Mouse (Mus musculus) heart, embryonic 10.5 days (tissue): ENCODE measurements around the gene Pip5k1b. TPM values are rescaled to one million over a fixed set of nuclear protein-coding genes. Genes with fewer than 3 reads are reported as not detected.

Experiments
- DNase-seq: peaks from one replicate; pipeline ENCODE4 v3.0.0-alpha.2; 2017; ENCODE audit warnings: low spot score
- H3K27ac ChIP-seq: fragments of 300-500 bp; sonication (generic); 2 replicates; pipeline ENCODE4 v1.5.1; 2016; ENCODE audit warnings: mild to moderate bottlenecking
- H3K27me3 ChIP-seq: fragments of 300-500 bp; sonication (generic); 2 replicates; pipeline ENCODE4 v1.6.1; 2016; ENCODE audit warnings: mild to moderate bottlenecking; ENCODE audit not compliant: poor library complexity, insufficient read depth, severe bottlenecking
- H3K36me3 ChIP-seq: fragments of 300-500 bp; sonication (generic); 2 replicates; pipeline ENCODE4 v1.6.1; 2016; ENCODE audit warnings: mild to moderate bottlenecking, moderate library complexity
- H3K4me1 ChIP-seq: fragments of 300-500 bp; sonication (generic); 2 replicates; pipeline ENCODE4 v1.6.1; 2016; ENCODE audit warnings: mild to moderate bottlenecking
- H3K4me3 ChIP-seq: fragments of 300-500 bp; sonication (generic); 2 replicates; pipeline ENCODE4 v1.5.1; 2016; ENCODE audit warnings: mild to moderate bottlenecking, moderate library complexity
- H3K9me3 ChIP-seq: fragments of 300-500 bp; sonication (generic); 2 replicates; pipeline ENCODE4 v1.6.1; 2016; ENCODE audit warnings: mild to moderate bottlenecking, moderate library complexity
- WGBS: fragments of 180-500 bp; shearing (Covaris S2); methylation state at CpG from one replicate; pipeline ENCODE4 v1.1.7; 2016; 5-methylcytosine and 5-hydroxymethylcytosine counted together
- polyA plus RNA-seq: library from polyadenylated mRNA; unstranded; fragments of >200 nt; fragmentation: Nextera tagmentation; extraction: Ambion mirVana; gene quantifications from 2 replicates; pipeline ENCODE4 v1.2.1, GENCODE M21; 2016

Gene Pip5k1b
- polyA plus RNA-seq, 1 experiment from 2014 or later: 6.3 TPM

DNA sequence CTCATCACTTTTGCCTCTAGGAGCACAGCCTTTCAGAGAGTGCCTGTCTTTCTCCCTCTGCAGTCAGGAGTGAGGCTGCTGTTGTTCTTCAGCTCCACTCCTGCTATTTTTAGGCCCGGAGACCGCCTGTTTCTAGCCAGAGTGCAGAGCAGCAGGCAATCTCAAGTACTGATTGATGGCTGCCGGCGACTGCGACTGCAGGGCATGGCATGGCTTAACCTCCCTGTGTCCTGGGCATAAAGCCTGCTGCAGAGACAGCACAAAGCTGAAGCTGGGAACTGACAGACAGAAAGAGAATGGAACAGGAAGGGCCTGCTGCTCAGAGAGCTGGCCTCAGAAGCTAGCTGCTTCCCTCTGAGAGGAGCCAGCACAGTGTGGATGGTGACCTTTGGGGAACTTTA, 247.4 kb downstream of the Pip5k1b start:
- H3K27ac ChIP-seq: peak overlapping the region; percentile 89
- H3K9me3 ChIP-seq: no peaks in the 10 kb centered on the region
- H3K4me1 ChIP-seq: peaks cover 22% of the 10 kb centered on the region
- 11% methylated on average over 5 of the region's 5 CpGs for WGBS
- no peaks in the 10 kb centered on the region for H3K27me3 ChIP-seq
- DNase-seq: peak; percentile 93
- H3K36me3 ChIP-seq: no peaks in the 10 kb centered on the region; the same call in 1 of the 2 replicates
- peak overlapping the region; percentile 32 for H3K4me3 ChIP-seq

DNA sequence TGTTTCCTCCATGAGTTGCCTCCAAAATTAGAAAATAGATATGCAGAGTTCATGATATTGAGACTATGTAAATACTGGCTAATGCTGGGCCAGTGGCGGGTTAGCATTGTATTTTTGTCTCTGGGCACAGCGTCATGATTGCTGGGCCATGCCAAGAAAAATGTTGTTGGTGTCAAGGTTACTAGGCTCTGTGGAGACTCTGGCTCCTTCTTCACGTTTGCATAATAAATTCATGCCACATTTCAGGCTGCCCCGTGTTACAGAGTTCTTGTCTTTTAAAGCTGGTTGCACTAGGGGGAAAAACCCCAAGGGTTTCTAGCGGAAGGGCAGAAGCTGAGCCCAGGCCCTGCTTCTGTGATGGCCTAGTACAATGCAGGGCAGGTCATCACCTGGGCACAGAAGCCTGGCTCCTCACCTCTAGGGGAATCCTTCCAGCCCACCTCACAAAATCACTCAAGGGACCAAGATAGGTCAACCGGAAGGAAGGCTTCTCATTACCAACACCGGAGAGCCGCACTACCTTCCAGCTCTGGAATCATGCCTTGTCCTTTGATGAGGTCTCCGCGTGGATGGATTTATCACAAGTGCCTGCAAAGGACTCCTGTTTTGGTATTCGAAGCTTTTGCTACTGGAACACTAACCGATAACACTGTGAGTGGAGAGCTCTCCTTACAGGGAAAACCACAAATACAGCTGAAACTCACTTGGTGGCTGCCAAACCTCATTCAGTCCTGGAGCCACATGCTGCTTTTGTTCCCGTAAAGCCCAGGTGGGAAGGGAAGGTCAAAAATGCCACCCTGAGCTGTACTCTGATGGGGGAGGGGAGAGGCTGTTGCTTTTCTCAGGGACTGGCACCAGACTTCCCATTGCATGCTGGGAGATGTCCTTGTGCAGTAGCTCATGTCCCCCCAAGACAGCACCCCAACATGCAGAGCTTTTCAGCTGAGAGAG, 248.1 kb downstream of the Pip5k1b start:
- Histone ChIP-seq H3K27me3 (no peaks in the 10 kb centered on the region), H3K9me3 (no peaks in the 10 kb centered on the region), H3K27ac (peak overlapping the region; percentile 89), H3K36me3 (no peaks in the 10 kb centered on the region; the same call in 1 of the 2 replicates), H3K4me1 (peaks cover 24% of the 10 kb centered on the region), H3K4me3 (peak overlapping the region; percentile 32)
- DNase-seq: no peak
- 48% methylated on average over 13 of the region's 13 CpGs for WGBS

- H3K27ac ChIP-seq: no peak overlapping the region
- peaks cover 34% of the 10 kb centered on the region for H3K4me1 ChIP-seq
- H3K27me3 ChIP-seq: no peaks in the 10 kb centered on the region
- no peaks in the 10 kb centered on the region for H3K36me3 ChIP-seq
- 92% methylated on average over 5 of the region's 5 CpGs for WGBS
- no peak for DNase-seq
- H3K9me3 ChIP-seq: no peaks in the 10 kb centered on the region
- no peak overlapping the region for H3K4me3 ChIP-seq
Measured at GRCm38 (mm10) chr19:24306351-24306750, 249.3 kb downstream of the Pip5k1b start.

DNA sequence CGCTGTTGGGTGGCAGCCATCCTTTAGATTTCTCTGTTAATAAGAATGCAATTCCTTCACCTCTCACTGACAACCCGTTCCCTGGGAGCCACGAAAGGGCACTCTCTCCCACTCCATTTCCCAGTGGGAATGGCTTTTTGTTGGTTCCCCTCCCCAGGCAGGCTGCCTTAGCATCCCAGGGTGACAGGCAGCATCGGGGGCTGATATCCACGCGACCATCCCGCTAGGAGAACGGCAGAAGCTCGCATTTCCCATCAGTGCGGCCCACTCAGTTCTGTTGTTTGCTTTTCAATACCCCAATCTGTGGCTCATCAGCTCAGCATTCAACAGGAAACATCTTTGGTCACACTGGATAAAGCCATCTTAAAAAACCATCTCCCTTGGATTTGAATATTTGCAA, 253.5 kb downstream of the Pip5k1b start:
- WGBS: 51% methylated on average over 10 of the region's 10 CpGs
- DNase-seq: no peak
- Histone ChIP-seq H3K27me3 (no peaks in the 10 kb centered on the region), H3K36me3 (no peaks in the 10 kb centered on the region), H3K4me1 (peaks cover 31% of the 10 kb centered on the region), H3K9me3 (no peaks in the 10 kb centered on the region), H3K4me3 (no peak overlapping the region), H3K27ac (0 out of 2 replicates have a peak overlapping the region, but pooled peaks have one; percentile 52)

DNA sequence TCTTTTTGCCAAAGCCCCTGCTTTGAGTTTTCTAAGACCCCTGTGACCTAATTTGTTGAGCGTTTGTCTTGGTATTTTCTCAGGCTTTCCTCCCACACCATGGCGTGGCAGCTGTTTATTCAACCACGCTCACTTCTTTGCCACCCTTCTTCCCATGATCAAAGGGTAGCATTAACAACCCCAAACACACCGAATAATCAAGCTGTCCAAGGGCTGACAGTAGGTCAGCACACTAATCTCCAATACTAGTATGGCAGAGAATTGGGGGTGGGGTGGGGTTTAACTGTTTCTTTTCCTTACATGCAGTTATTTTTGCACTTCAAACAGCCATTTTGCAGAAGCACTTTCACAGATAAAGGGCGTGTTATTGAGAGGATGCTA, 253.9 kb downstream of the Pip5k1b start:
- H3K27me3 ChIP-seq: no peaks in the 10 kb centered on the region
- H3K36me3 ChIP-seq: no peaks in the 10 kb centered on the region
- 21% methylated on average over 5 of the region's 5 CpGs for WGBS
- no peak for DNase-seq
- peaks cover 29% of the 10 kb centered on the region for H3K4me1 ChIP-seq
- H3K27ac ChIP-seq: peak overlapping the region; percentile 80
- no peaks in the 10 kb centered on the region for H3K9me3 ChIP-seq
- peak overlapping the region; percentile 51; the same call in 1 of the 2 replicates for H3K4me3 ChIP-seq

DNA sequence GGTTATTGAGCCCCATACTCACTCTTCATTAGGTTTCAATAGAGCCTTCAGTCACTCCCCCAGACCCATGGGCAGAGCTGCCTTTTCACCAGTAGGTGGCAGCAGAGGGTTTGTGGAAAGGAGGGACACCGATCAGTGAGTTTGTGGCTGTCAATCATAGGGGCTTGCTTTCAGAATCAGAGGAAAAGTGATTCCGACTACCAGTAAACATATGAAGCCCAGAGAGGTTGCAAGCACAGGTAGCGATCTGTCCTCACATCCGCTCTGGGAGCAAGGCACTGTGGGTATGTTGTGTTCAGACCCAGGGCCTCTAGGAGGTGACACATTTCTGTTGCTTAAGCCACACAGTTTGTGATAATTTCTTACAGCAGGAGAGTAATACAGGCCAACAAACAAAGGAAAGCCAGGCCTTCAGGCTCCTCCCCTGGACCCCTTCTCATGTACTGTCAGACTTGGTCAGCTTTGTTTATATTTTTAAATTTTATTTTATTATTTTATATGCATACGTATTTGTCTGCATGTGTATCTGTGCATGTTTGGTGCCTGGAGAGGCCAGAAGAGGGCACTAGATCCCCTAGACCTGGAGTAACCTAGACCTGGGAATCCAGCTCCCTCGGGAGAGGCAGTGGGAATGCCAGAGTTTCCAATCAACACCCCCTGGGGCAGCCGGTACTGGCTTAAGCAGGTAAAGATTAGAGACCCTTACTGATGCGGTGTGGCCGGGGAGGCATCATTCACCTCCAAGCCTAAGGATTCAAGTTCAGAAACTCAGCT, 254.5 kb downstream of the Pip5k1b start:
- 4% methylated on average over 9 of the region's 9 CpGs for WGBS
- peaks cover 2% of the 10 kb centered on the region; the same call in 1 of the 2 replicates for H3K36me3 ChIP-seq
- no peaks in the 10 kb centered on the region for H3K27me3 ChIP-seq
- H3K4me3 ChIP-seq: peak overlapping the region; percentile 51
- H3K9me3 ChIP-seq: no peaks in the 10 kb centered on the region
- peaks cover 29% of the 10 kb centered on the region for H3K4me1 ChIP-seq
- H3K27ac ChIP-seq: peak overlapping the region; percentile 80
- DNase-seq: peak; percentile 88

GRCm38 (mm10) chr19:24293537-24293936, 262.1 kb downstream of the Pip5k1b start:
- 80% methylated on average over 5 of the region's 5 CpGs for WGBS
- Histone ChIP-seq H3K9me3 (no peaks in the 10 kb centered on the region), H3K4me3 (no peak overlapping the region), H3K27me3 (no peaks in the 10 kb centered on the region), H3K27ac (no peak overlapping the region), H3K36me3 (peaks cover 8% of the 10 kb centered on the region; the same call in 1 of the 2 replicates), H3K4me1 (peaks cover 5% of the 10 kb centered on the region; the same call in 1 of the 2 replicates)
- DNase-seq: no peak

- Histone ChIP-seq H3K36me3 (no peaks in the 10 kb centered on the region), H3K4me3 (no peak overlapping the region), H3K27me3 (no peaks in the 10 kb centered on the region), H3K9me3 (no peaks in the 10 kb centered on the region), H3K27ac (no peak overlapping the region), H3K4me1 (peaks cover under 1% of the 10 kb centered on the region)
- WGBS: 63% methylated on average over 4 of the region's 4 CpGs
- no peak for DNase-seq
Measured at GRCm38 (mm10) chr19:24284187-24284586, 271.5 kb downstream of the Pip5k1b start.

- Histone ChIP-seq H3K4me3 (peak overlapping the region; percentile 76), H3K9me3 (no peaks in the 10 kb centered on the region), H3K27me3 (no peaks in the 10 kb centered on the region), H3K4me1 (peaks cover 6% of the 10 kb centered on the region), H3K36me3 (peaks cover 11% of the 10 kb centered on the region; the same call in 1 of the 2 replicates), H3K27ac (no peak overlapping the region)
- WGBS: 68% methylated on average over 7 of the region's 7 CpGs
- no peak for DNase-seq
Measured at GRCm38 (mm10) chr19:24281288-24281980, 274.2 kb downstream of the Pip5k1b start.

- Histone ChIP-seq H3K4me3 (peak within 1 kb of the TSS; percentile 76), H3K36me3 (peaks cover 17% of the 10 kb centered on the region; the same call in 1 of the 2 replicates), H3K27ac (peak within 1 kb of the TSS; percentile 97), H3K4me1 (peaks cover 6% of the 10 kb centered on the region), H3K9me3 (no peaks in the 10 kb centered on the region), H3K27me3 (no peaks in the 10 kb centered on the region)
- 1% methylated on average over 16 of the region's 22 CpGs for WGBS
- DNase-seq: peak; percentile 92
Measured at GRCm38 (mm10) chr19:24280601-24281228, 275.0 kb downstream of the Pip5k1b start, which contains the start of gene Fxn. Gene Fxn (minus strand): TSS chr19:24280605.

- Histone ChIP-seq H3K9me3 (no peaks in the 10 kb centered on the region), H3K27me3 (no peaks in the 10 kb centered on the region), H3K27ac (peak overlapping the region; percentile 97), H3K4me1 (peaks cover 6% of the 10 kb centered on the region), H3K4me3 (peak overlapping the region; percentile 76), H3K36me3 (peaks cover 22% of the 10 kb centered on the region; the same call in 1 of the 2 replicates)
- peak; percentile 91 for DNase-seq
- under 1% methylated on average over 65 of the region's 78 CpGs for WGBS
Measured at GRCm38 (mm10) chr19:24279706-24280600, 275.7 kb downstream of the Pip5k1b start.
